Mouse (Mus musculus) lung, postnatal 36 days (tissue): ENCODE data around the gene Slc16a12.
A peak's percentile ranks its signal among the peaks of the same experiment; 100 is the strongest.

Experiments used
- DNase-seq: peaks from one replicate; pipeline ENCODE4 v3.0.0; 2022; ENCODE audit warnings: mixed read lengths

The Slc16a12 gene

DNA sequence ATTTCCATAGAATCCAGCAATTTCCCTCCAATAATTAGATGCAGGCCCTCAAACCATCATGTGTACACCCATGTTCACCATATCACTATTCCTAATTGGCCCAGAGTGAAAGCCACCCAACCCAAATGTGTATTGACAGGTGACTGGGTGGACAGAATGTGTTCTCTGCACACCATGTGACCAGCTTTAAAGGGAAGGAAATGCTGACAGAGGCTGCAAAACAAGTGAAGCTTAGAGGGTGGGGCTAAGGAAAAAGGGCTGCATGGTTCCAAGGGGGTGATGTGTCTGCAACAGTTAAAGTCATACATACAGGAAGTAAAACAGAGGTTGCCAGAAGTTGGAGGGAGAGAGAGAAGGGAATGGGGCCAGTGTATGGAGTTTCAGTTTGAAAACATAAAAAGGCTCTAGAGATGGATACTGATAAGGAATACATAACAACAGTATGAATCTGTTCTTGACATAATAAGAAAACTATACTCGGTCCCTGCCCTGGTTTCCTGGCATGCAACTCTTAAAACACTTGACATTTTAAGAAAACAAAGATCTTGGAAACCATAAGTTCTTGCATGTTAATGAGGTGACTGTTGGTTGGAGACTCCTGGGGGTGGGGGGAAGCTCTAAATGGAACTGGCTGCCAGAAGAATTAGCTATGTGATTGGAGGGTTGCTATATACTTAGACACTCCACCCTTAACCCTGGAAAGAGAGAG is 20.7 kb downstream of the Slc16a12 start:
- peak; percentile 28 for DNase-seq

- no peak for DNase-seq
These were observed 21.7 kb downstream of the Slc16a12 start for GRCm38 (mm10) chr19:34725418-34725817.

- no peak for DNase-seq
These were observed 22.5 kb downstream of the Slc16a12 start for GRCm38 (mm10) chr19:34724598-34724997.

- no peak for DNase-seq
These were observed 24.5 kb downstream of the Slc16a12 start for GRCm38 (mm10) chr19:34722541-34722940.

- no peak for DNase-seq
These were observed 27.0 kb downstream of the Slc16a12 start for GRCm38 (mm10) chr19:34720130-34720529.

GRCm38 (mm10) chr19:34718963-34719362 is 28.1 kb downstream of the Slc16a12 start:
- DNase-seq = no peak

DNA sequence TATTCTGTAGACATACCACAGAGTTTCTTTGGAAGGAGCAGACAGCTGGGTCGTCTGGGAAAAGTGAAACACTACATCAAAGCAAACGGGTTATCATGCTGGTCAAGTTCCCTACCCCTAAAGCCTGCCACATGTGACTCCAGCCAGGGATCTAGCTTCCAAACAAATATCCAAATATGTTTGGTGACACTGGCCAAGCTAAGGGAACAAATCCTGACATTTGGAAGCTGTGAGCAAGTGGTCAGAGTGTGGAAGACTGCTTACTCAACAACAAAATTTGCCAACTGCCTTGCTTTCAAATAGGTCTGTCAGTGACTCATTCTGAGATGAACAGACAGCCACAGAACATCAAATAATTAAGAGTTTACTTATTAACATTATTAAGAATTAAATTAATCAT is 28.6 kb downstream of the Slc16a12 start:
- DNase-seq = no peak

- no peak for DNase-seq
These were observed 31.2 kb downstream of the Slc16a12 start for GRCm38 (mm10) chr19:34715895-34716294.

- DNase-seq = no peak
These were observed 32.8 kb downstream of the Slc16a12 start for GRCm38 (mm10) chr19:34714250-34714666.

DNA sequence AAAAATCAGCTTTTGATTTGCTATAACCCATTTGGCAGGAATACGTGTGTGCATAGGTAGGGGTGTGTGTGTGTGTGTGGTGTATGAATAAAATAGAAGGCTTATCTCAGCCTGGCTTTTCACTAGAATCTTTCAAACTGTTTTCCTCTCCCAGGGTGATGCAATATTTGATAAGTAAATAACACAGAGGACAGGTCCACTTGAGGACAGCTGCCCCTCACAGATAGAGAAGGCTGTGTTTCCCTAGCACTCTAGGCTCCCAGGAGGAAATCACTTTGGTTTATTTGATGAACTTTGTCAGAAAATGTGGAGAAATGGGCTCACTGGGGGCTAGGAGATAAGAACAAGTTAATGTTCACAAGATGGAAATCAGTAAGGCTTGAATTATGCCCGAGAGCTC is 35.0 kb downstream of the Slc16a12 start:
- DNase-seq = peak; percentile 36

GRCm38 (mm10) chr19:34708221-34708620 is 38.9 kb downstream of the Slc16a12 start:
- DNase-seq = no peak

GRCm38 (mm10) chr19:34707571-34707970 is 39.5 kb downstream of the Slc16a12 start:
- DNase-seq = no peak

DNA sequence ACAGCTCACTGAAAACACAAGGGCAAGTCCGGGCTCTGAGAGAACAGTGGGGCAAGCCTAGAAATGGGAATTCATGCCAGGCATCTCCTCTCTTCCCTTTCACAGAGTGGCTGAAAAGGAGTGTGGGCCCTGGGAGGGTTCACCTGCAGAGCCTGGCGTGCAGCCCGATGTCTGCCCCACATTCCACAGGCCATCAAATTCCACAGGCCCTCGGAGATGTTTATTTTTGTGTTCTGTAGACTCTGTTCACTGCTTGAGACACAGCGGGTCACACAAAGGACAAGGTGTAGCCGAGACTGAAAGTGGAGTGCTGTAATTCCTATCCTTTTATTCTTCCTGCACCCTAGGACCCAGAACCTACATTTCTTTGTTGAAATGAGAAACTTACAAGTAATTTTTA is 40.8 kb downstream of the Slc16a12 start:
- peak; percentile 72 for DNase-seq

GRCm38 (mm10) chr19:34705141-34705540 is 41.9 kb downstream of the Slc16a12 start:
- no peak for DNase-seq

DNA sequence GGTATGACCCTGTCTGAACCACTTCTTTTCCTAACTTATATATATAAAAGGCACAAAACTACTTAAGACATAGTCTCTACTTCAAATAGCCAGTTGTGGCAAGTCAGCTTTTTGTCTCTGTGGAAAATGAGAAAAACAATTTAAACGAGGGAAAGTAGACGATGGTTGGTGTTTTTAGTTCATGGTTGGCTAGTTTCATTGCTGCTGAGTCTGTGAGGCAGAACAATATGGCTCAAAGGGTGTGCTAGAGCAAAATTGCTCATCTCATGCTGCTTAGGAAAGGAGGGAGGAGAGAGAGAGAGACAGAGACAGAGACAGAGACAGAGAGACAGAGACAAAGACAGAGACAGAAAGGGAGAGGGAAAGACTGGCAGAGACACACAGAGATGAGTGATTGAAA is 47.8 kb downstream of the Slc16a12 start:
- no peak for DNase-seq

GRCm38 (mm10) chr19:34698852-34699251 is 48.2 kb downstream of the Slc16a12 start:
- DNase-seq = no peak

- no peak for DNase-seq
These were observed 48.7 kb downstream of the Slc16a12 start for GRCm38 (mm10) chr19:34698432-34698831.

DNA sequence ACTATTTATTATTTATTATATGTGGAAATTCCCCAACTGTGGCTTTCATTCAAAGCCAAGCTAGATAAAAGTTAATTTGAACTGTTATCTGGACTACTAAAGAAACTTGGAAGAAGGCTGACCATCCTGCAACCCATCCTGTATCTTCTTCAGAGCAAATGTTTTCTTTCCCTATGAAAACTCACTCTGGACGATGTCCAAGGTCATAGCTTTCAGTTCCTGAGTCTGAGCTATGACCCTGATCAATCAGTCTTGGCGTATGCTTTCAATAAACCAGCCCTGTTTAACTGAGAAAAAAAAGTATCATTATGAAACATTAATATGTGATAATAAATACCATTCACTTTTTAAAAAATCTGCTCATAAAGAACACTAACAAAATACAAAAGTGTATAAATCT is 49.6 kb downstream of the Slc16a12 start:
- DNase-seq = no peak

DNA sequence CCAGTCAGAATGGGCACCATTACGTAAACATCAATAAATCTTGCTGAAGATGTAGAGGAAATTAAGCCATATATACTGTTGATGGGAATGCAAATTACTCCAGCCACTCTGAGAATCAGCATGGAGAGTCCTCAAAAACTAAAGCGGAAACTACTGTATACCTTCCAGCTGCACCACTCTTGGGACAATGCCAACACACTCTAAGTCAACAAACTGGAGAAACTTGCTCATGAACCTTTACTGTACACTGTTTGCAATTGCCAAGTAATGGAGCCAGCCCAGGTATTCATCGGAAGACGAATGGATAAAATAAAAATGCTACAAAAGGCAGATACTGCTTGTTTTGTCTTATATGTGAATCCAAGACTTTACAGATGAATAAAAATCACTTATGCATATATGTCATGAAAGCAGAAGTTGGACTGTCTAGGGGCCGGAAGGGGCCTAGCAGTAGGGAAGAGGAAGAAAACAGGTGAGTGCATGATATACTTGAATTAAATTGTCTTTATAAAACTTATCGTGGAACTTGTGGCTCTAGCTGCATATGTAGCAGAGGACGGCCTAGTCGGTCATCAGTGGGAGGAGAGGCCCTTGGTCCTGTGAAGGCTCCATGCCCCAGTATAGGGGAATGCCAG is 50.6 kb downstream of the Slc16a12 start:
- DNase-seq = peak; percentile 61

DNA sequence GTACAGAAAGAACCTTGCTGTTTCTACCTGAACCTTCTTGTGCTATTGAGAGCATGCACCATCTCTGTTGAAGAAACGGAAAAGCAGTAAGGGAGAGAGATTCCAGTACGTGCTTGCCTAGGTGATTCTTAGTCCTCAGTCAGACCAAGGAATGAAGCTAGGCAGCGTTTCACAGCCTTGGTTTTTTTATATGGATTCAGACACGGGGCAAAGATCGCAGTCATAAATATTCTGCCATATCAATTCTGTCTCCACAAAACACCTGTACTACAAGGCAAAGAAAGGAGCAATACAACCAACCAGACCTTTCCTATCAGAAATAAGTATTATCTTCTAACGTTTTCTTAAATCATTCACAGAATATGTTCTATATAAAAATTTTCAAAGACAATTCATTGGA is 55.7 kb downstream of the Slc16a12 start:
- DNase-seq = no peak

DNA sequence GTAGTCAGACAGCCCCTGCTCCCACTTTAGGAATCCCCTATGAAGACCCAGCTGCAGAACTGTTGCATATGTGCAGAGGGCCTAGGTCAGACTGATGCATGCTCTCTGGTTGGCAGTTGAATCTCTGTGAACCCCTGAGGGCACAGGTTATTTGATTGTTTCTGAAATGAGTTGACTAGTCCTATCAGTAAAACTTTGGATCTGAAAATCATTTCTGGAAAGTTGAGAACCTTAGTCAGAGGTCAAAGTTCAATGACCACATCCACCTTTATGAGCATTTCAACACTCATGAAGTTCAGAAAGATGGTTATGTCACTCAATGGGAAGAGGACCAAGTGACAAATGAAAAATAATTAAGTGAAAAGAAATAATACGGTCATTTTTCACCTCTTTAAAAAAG is 61.6 kb downstream of the Slc16a12 start:
- no peak for DNase-seq

- peak; percentile 76 for DNase-seq
These were observed 62.2 kb downstream of the Slc16a12 start for GRCm38 (mm10) chr19:34684857-34685256.

- DNase-seq = no peak
These were observed 68.7 kb downstream of the Slc16a12 start for GRCm38 (mm10) chr19:34678428-34678827.

DNA sequence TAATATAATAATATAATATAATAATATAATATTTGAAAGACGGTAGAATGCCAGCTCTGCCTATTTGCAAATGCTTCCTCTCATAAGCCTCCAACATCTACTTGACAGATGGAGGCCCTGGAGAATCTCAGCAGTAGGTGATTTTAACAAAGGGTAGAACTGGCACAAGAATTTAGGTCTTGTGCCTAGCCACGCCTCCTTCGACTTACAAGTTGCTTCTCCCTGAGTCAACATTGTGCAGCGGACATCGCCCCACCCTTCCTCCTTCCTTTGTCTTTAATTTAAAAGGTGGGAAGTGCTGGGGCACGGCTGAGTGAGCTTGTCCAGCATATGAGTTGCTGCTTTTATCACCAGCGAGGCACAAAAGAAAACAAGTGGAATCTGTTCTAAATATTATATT is 73.6 kb downstream of the Slc16a12 start:
- DNase-seq = peak; percentile 80

- peak; percentile 90 for DNase-seq
These were observed 81.0 kb downstream of the Slc16a12 start for GRCm38 (mm10) chr19:34666127-34666526.
